Mouse (Mus musculus) liver, embryonic 14.5 days (tissue): Measurements from ENCODE around the gene Slc43a2.

ENCODE experiments used
- CTCF ChIP-seq: IDR thresholded peaks from 2 replicates; pipeline ENCODE4 v1.5.1; 2016; ENCODE audit warnings: antibody characterized with exemption, low read depth, control low read depth
- EP300 ChIP-seq: IDR thresholded peaks from 2 replicates; pipeline ENCODE4 v1.6.1; 2016; ENCODE audit warnings: antibody characterized with exemption, low read depth

GRCm38 (mm10) chr11:75588285-75588941 lies 56.9 kb downstream of the Slc43a2 start:
- TF ChIP-seq EP300 (no peak), CTCF (no peak)
